Mouse (Mus musculus) megakaryocyte-erythroid progenitor cell, adult 5-6 weeks (primary cell): ENCODE measurements around the gene Adam15. TPM values are rescaled to one million over a fixed set of nuclear protein-coding genes. Genes with fewer than 3 reads are reported as not detected.

ENCODE experiments used
- ATAC-seq: replicated peaks from 2 replicates; pipeline ENCODE4 v1.8.0; 2016; ENCODE audit warnings: mild to moderate bottlenecking, inconsistent platforms; ENCODE audit not compliant: severe bottlenecking, poor library complexity, low FRiP score, low TSS enrichment
- total RNA-seq, 2 experiments: library from RNA; stranded (forward) in 1 of 2; stranded (reverse) in 1 of 2; fragments of 200-1000, 215-1000 nt in 1 of 2; fragments of >200 nt in 1 of 2; fragmentation: Nextera tagmentation in 1 of 2; gene quantifications; 2 replicates each; pipeline ENCODE4 v1.2.3; 2014 to 2017

Gene Adam15
- total RNA-seq, 2 experiments from 2014 or later, result 2.3 to 7.4 TPM

GRCm38 (mm10) chr3:89385451-89385850, 35.7 kb upstream of the Adam15 start:
- ATAC-seq, result no peak

- no peak for ATAC-seq
Observed at GRCm38 (mm10) chr3:89384331-89385076, 34.7 kb upstream of the Adam15 start.

- ATAC-seq, result no peak
Observed at GRCm38 (mm10) chr3:89383651-89384255, 34.0 kb upstream of the Adam15 start.

- ATAC-seq, result no peak
Observed at GRCm38 (mm10) chr3:89382950-89383349, 33.2 kb upstream of the Adam15 start.

GRCm38 (mm10) chr3:89382033-89382882, 32.5 kb upstream of the Adam15 start:
- ATAC-seq, result no peak

GRCm38 (mm10) chr3:89381233-89381632, 31.4 kb upstream of the Adam15 start:
- ATAC-seq, result no peak

- ATAC-seq, result no peak
Observed at GRCm38 (mm10) chr3:89380711-89381110, 30.9 kb upstream of the Adam15 start.

GRCm38 (mm10) chr3:89380291-89380690, 30.5 kb upstream of the Adam15 start:
- ATAC-seq, result no peak

- ATAC-seq, result no peak
Observed at GRCm38 (mm10) chr3:89379388-89380131, 29.8 kb upstream of the Adam15 start.

GRCm38 (mm10) chr3:89378394-89379067, 28.7 kb upstream of the Adam15 start:
- ATAC-seq, result peak; percentile 72

- no peak for ATAC-seq
Observed at GRCm38 (mm10) chr3:89377831-89378230, 28.0 kb upstream of the Adam15 start.

GRCm38 (mm10) chr3:89373581-89374231, 23.9 kb upstream of the Adam15 start:
- ATAC-seq, result no peak

- ATAC-seq, result no peak
Observed at GRCm38 (mm10) chr3:89367338-89367737, 17.5 kb upstream of the Adam15 start.

GRCm38 (mm10) chr3:89365486-89366414, 16.0 kb upstream of the Adam15 start:
- ATAC-seq, result peak; percentile 39

GRCm38 (mm10) chr3:89365153-89365485, 15.3 kb upstream of the Adam15 start, which contains the start of gene Dcst1:
Dcst1 (minus strand) TSS chr3:89365253.
- ATAC-seq, result no peak

- no peak for ATAC-seq
Observed at GRCm38 (mm10) chr3:89364631-89365030, 14.8 kb upstream of the Adam15 start.

- ATAC-seq, result no peak
Observed at GRCm38 (mm10) chr3:89361675-89362074, 11.9 kb upstream of the Adam15 start, which contains the start of gene Dcst2. Dcst2 (plus strand) TSS chr3:89361975.

- ATAC-seq, result no peak
Observed at GRCm38 (mm10) chr3:89360237-89360636, 10.4 kb upstream of the Adam15 start.
